Mouse (Mus musculus) cerebellum, adult 2 months (tissue): ENCODE measurements at regions not wholly inside any gene's neighbourhood (a gene's known extent, or its start where the extent isn't known, plus 50 kb on each side); places are given as distances from the start of the nearest gene placed in this dataset.

Source experiments
- CTCF ChIP-seq: fragments of 200-500 bp; IDR thresholded peaks from 2 replicates; pipeline ENCODE4 v1.5.1; 2011; ENCODE audit warnings: low read depth, mild to moderate bottlenecking, control low read depth, low read length, moderate library complexity, borderline replicate concordance; ENCODE audit not compliant: insufficient read depth
- POLR2A ChIP-seq: fragments of 200-500 bp; IDR thresholded peaks from 2 replicates; pipeline ENCODE4 v1.6.1; 2011; ENCODE audit warnings: low read length, control low read depth, borderline replicate concordance; ENCODE audit not compliant: insufficient read depth

DNA sequence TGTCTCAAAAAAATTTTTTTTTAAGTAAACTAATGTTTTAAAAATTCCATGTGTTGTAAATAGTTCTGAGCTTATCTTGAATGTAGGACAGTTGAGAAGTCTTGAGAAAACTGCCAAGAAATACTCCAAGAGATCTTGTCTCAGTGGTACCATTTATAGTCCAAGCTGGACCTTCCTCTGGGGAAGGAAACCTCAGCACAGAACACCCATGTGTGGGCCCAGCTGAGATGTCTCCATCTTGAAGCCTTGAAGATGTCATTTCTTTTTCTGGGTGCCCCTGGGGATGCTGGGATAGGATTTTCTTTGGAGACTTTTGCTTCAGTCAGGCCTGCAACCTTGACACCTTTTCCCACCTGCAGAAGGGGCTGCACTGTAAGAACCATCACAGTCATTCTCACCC lies 101.4 kb upstream of the Cops8 start:
- TF ChIP-seq CTCF (no peak), POLR2A (no peak)
